In genomic region chr14:87255484-87256208, GRCm38 (mm10) we compare ENCODE assay signal across 18 mouse cellular contexts.
"Had no signal": no experiment of that assay in that cellular context is flagged by ENCODE, and none has a peak within 500 bp of the region (broad histone marks: within the 10 kb centered on the region; RNA-seq: fewer than 3 reads in every experiment).

No protein-coding gene starts in this region.

- H3K4me1 ChIP-seq: liver, embryonic 13.5 days; liver, embryonic 15.5 days; lung, embryonic 15.5 days; megakaryocyte, embryonic 14.5 days; neural tube, embryonic 12.5 days; stomach, embryonic 15.5 days had no signal

- H3K27me3 ChIP-seq: liver, embryonic 13.5 days; liver, embryonic 15.5 days; lung, embryonic 15.5 days; megakaryocyte, embryonic 14.5 days; neural tube, embryonic 12.5 days; stomach, embryonic 15.5 days had no signal

- DNase-seq: liver, embryonic 13.5 days; liver, postnatal 0 days; lung, adult 2 months; lung, postnatal 14 days; lung, postnatal 36 days; right cerebral cortex, postnatal 14 days; thymus, adult 2 months; thymus, postnatal 25 days; thymus, postnatal 4 days had no signal

- H3K4me2 ChIP-seq: liver, embryonic 11.5 days; liver, embryonic 13.5 days; liver, embryonic 15.5 days; lung, embryonic 15.5 days; neural tube, embryonic 12.5 days; stomach, embryonic 15.5 days had no signal

- H3K4me3 ChIP-seq: liver, embryonic 13.5 days; liver, embryonic 15.5 days; lung, embryonic 15.5 days; megakaryocyte, embryonic 14.5 days; neural tube, embryonic 12.5 days; stomach, embryonic 15.5 days had no signal

- H3K9ac ChIP-seq: liver, embryonic 13.5 days; liver, embryonic 15.5 days; liver, postnatal 0 days; lung, embryonic 15.5 days; neural tube, embryonic 12.5 days; stomach, embryonic 15.5 days had no signal

- H3K9me3 ChIP-seq: liver, embryonic 13.5 days; liver, embryonic 15.5 days; lung, embryonic 15.5 days; megakaryocyte, embryonic 14.5 days; neural tube, embryonic 12.5 days; stomach, embryonic 15.5 days had no signal

- H3K36me3 ChIP-seq: liver, embryonic 13.5 days; liver, embryonic 15.5 days; lung, embryonic 15.5 days; neural tube, embryonic 12.5 days; stomach, embryonic 15.5 days had no signal

- ATAC-seq: liver, postnatal 0 days; lung, postnatal 0 days had no signal

- H3K27ac ChIP-seq: liver, embryonic 13.5 days; liver, embryonic 15.5 days; lung, embryonic 15.5 days; macrophage; neural tube, embryonic 12.5 days; stomach, embryonic 15.5 days; stomach, postnatal 0 days had no signal
